Mouse (Mus musculus) limb, embryonic 14.5 days (tissue): ENCODE results near the gene Ice2. TPM values are rescaled to one million over a fixed set of nuclear protein-coding genes. Genes with fewer than 3 reads are reported as not detected.

Source experiments
- ATAC-seq: fragments of 200-750 bp; cut with Nextera tagmentation; 2 replicates; pipeline ENCODE4 v1.8.0; 2017; ENCODE audit warnings: low read depth, moderate number of reproducible peaks, moderate TSS enrichment; ENCODE audit not compliant: low FRiP score
- DNase-seq: peaks from one replicate; pipeline ENCODE4 v3.0.0-alpha.2; 2015; ENCODE audit warnings: low spot score
- H3K27ac ChIP-seq: fragments of 300-500 bp; sonication (generic); replicated peaks from 2 replicates; pipeline ENCODE4 v1.5.1; 2014; ENCODE audit warnings: low read depth, mild to moderate bottlenecking, low read length, moderate library complexity, mixed read lengths
- H3K27me3 ChIP-seq: fragments of 300-500 bp; sonication (generic); 2 replicates; pipeline ENCODE4 v1.6.1; 2014; ENCODE audit warnings: low read length, mixed read lengths; ENCODE audit not compliant: control insufficient read depth, insufficient read depth
- H3K36me3 ChIP-seq: fragments of 300-500 bp; sonication (generic); 2 replicates; pipeline ENCODE4 v1.6.1; 2014; ENCODE audit warnings: mild to moderate bottlenecking, low read length, moderate library complexity, mixed read lengths; ENCODE audit not compliant: control insufficient read depth, insufficient read depth
- H3K4me1 ChIP-seq: fragments of 300-500 bp; sonication (generic); 2 replicates; pipeline ENCODE4 v1.6.1; 2014; ENCODE audit warnings: antibody characterized with exemption, low read length, mixed read lengths; ENCODE audit not compliant: control insufficient read depth, insufficient read depth
- H3K4me2 ChIP-seq: fragments of 300-500 bp; sonication (generic); replicated peaks from 2 replicates; pipeline ENCODE4 v1.6.1; 2014; ENCODE audit warnings: low read depth, mild to moderate bottlenecking, low read length, moderate library complexity; ENCODE audit not compliant: severe bottlenecking
- H3K4me3 ChIP-seq: fragments of 300-500 bp; sonication (generic); replicated peaks from 2 replicates; pipeline ENCODE4 v1.5.1; 2014; ENCODE audit warnings: low read length
- H3K9ac ChIP-seq: fragments of 300-500 bp; sonication (generic); 2 replicates; pipeline ENCODE4 v1.6.1; 2014; ENCODE audit warnings: mild to moderate bottlenecking, low read depth, low read length, moderate library complexity; ENCODE audit not compliant: severe bottlenecking
- H3K9me3 ChIP-seq: fragments of 300-500 bp; sonication (generic); 2 replicates; pipeline ENCODE4 v1.6.1; 2016; ENCODE audit warnings: low read length; ENCODE audit not compliant: control insufficient read depth
- POLR2A ChIP-seq: fragments of 200-500 bp; IDR thresholded peaks from 2 replicates; pipeline ENCODE4 v1.8.0; 2012; ENCODE audit warnings: inconsistent platforms, mild to moderate bottlenecking, moderate library complexity, borderline replicate concordance; ENCODE audit not compliant: insufficient read depth, insufficient read length; ENCODE audit errors: extremely low read depth
- WGBS: fragments of 180-500 bp; shearing (Covaris S2); extraction: QIAGEN DNeasy Blood & Tissue Kit; methylation state at CpG from one replicate; pipeline ENCODE4 v1.1.7; 2014; 5-methylcytosine and 5-hydroxymethylcytosine counted together
- polyA plus RNA-seq, 2 experiments: library from polyadenylated mRNA; depleted of rRNA in 1 of 2; stranded (reverse) in 1 of 2; unstranded in 1 of 2; fragments of >200 nt; fragmentation: Nextera tagmentation in 1 of 2; extraction: Ambion mirVana in 1 of 2; gene quantifications; 2 replicates each; pipeline versions ENCODE4 v1.2.1 to v1.2.3; 2012 to 2014

Ice2 gene
- polyA plus RNA-seq, 2 experiments: 13.7 to 15.8 TPM

GRCm38 (mm10) chr9:69466098-69466497 lies 68.4 kb downstream of the Ice2 start:
- no peak overlapping the region for H3K27ac ChIP-seq
- ATAC-seq: no peak
- WGBS: 57% methylated on average over 4 of the region's 4 CpGs

DNA sequence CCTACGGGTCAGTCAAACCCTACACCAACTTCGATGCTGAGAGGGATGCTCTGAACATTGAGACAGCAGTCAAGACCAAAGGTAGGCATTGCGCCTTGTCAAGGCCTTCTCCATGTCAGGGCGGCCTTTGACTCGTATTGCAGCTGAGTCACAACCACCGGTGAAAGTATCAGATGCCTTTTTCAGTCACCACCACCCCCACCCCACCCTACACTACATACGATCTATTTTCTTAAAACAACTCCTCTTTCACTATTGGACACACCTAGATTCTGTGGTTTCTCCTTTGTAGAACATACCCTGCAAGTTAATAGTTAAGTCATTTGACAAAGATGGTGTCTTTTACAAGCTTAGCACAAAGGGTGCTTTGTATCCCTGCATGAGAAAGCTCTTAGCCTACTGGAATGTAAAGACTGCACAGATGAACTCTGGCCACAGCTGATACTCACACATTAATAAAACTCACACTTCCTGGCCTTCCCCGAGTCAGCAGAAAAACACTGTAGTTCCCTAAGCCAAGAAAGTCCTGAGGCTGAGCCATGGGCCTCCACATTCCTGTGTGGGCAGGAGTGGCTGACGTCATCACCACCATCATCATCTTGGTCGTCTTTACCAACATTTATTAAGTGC lies 69.7 kb downstream of the Ice2 start:
- no peak for TF ChIP-seq POLR2A
- DNase-seq (peak; percentile 51), ATAC-seq (peak; percentile 39; the same call in 1 of the 2 replicates)
- H3K4me1 ChIP-seq: peaks cover 56% of the 10 kb centered on the region
- H3K4me3 ChIP-seq: no peak overlapping the region
- no peaks in the 10 kb centered on the region for H3K27me3 ChIP-seq
- H3K9ac ChIP-seq: no peak overlapping the region
- H3K36me3 ChIP-seq: peaks cover 47% of the 10 kb centered on the region
- no peak overlapping the region for H3K4me2 ChIP-seq
- H3K9me3 ChIP-seq: no peaks in the 10 kb centered on the region
- 54% methylated on average over 10 of the region's 10 CpGs for WGBS
- peak overlapping the region; percentile 58; the same call in 1 of the 2 replicates for H3K27ac ChIP-seq

More at GRCm38 (mm10) chr9:69466098-69466497, 68.4 kb downstream of the Ice2 start:
- TF ChIP-seq POLR2A: no peak
- no peaks in the 10 kb centered on the region for H3K27me3 ChIP-seq
- H3K9me3 ChIP-seq: no peaks in the 10 kb centered on the region
- no peak overlapping the region for H3K4me2 ChIP-seq
- no peak overlapping the region for H3K9ac ChIP-seq
- peaks cover 47% of the 10 kb centered on the region for H3K4me1 ChIP-seq
- no peak for DNase-seq
- H3K36me3 ChIP-seq: peaks cover 50% of the 10 kb centered on the region
- no peak overlapping the region for H3K4me3 ChIP-seq

- peak; percentile 62 for ATAC-seq
- 0 out of 2 replicates have a peak overlapping the region, but pooled peaks have one; percentile 43 for H3K27ac ChIP-seq
- H3K4me2 ChIP-seq: no peak overlapping the region
- DNase-seq: peak; percentile 75
- TF ChIP-seq POLR2A: no peak
- H3K9me3 ChIP-seq: no peaks in the 10 kb centered on the region
- no peak overlapping the region for H3K9ac ChIP-seq
- no peaks in the 10 kb centered on the region for H3K27me3 ChIP-seq
- WGBS: 3% methylated on average over 9 of the region's 9 CpGs
- H3K36me3 ChIP-seq: peaks cover 62% of the 10 kb centered on the region
- peaks cover 59% of the 10 kb centered on the region for H3K4me1 ChIP-seq
- no peak overlapping the region for H3K4me3 ChIP-seq
Measured at GRCm38 (mm10) chr9:69468991-69469390, 71.3 kb downstream of the Ice2 start.

GRCm38 (mm10) chr9:69470362-69470761 lies 72.7 kb downstream of the Ice2 start:
- H3K9ac ChIP-seq: no peak overlapping the region
- H3K4me3 ChIP-seq: no peak overlapping the region
- H3K4me2 ChIP-seq: peak overlapping the region; percentile 22; the same call in 1 of the 2 replicates
- WGBS: 21% methylated on average over 5 of the region's 5 CpGs
- H3K27me3 ChIP-seq: no peaks in the 10 kb centered on the region
- DNase-seq (no peak), ATAC-seq (peak; percentile 12; the same call in 1 of the 2 replicates)
- H3K9me3 ChIP-seq: no peaks in the 10 kb centered on the region
- peak overlapping the region; percentile 74 for H3K27ac ChIP-seq
- no peak for TF ChIP-seq POLR2A
- H3K4me1 ChIP-seq: peaks cover 59% of the 10 kb centered on the region
- H3K36me3 ChIP-seq: peaks cover 61% of the 10 kb centered on the region

- Histone ChIP-seq H3K4me3 (no peak overlapping the region), H3K4me1 (peaks cover 59% of the 10 kb centered on the region)
Measured at GRCm38 (mm10) chr9:69470921-69471320, 73.2 kb downstream of the Ice2 start.

More at GRCm38 (mm10) chr9:69470921-69471320, 73.2 kb downstream of the Ice2 start:
- H3K9me3 ChIP-seq: no peaks in the 10 kb centered on the region
- H3K27ac ChIP-seq: peak overlapping the region; percentile 74
- WGBS: 7% methylated on average over 6 of the region's 6 CpGs
- H3K27me3 ChIP-seq: no peaks in the 10 kb centered on the region
- H3K36me3 ChIP-seq: peaks cover 58% of the 10 kb centered on the region
- TF ChIP-seq POLR2A: no peak
- DNase-seq (peak; percentile 79), ATAC-seq (peak; percentile 83)
- H3K4me2 ChIP-seq: peak overlapping the region; percentile 22
- no peak overlapping the region for H3K9ac ChIP-seq
